Comparison of ENCODE assay signal across 23 mouse cellular contexts in the genomic region with DNA sequence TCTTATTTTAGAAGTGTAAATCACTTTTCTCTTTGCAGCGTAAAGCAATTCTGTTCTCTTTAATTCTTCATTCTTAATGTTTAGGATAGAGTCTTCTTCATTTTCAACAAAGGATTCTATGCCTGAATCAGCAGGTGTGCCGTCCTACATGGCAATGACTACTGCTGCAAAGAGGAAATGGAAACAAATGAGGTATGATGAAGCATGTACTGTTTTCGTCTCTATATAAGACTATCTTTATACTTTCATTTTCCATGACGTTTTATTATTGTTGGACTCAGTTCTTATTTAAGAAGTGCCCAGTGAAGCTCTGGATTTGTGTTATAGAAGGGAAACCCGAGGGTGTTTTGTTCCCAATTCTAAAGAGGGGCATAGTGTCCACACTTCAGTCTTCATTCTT.
"Had no signal": no experiment of that assay in that cellular context is flagged by ENCODE, and none has a peak within 500 bp of the region (broad histone marks: within the 10 kb centered on the region; RNA-seq: fewer than 3 reads in every experiment).

No protein-coding gene starts in this region.

- DNase-seq: gastrocnemius, adult 2 months; gastrocnemius, postnatal 10 days; gastrocnemius, postnatal 25 days; heart, adult 18-20 months; heart, postnatal 10 days; heart, postnatal 4 days; kidney, adult 11 months; kidney, adult 2 months; kidney, adult 9 months; kidney, postnatal 14 days; kidney, postnatal 36 days; layer of hippocampus, adult 9-11 months; layer of hippocampus, postnatal 36 days; left cerebral cortex, postnatal 4 days had no signal

- ATAC-seq: hindbrain, embryonic 16.5 days; intestine, embryonic 16.5 days had no signal

- H3K4me3 ChIP-seq: gastrocnemius, adult 2 months; heart, embryonic 10.5 days; heart, embryonic 12.5 days; hindbrain, embryonic 10.5 days; hindbrain, embryonic 12.5 days; kidney, embryonic 15.5 days; limb, embryonic 13.5 days; limb, embryonic 15.5 days had no signal

- H3K4me1 ChIP-seq: heart, embryonic 10.5 days; heart, embryonic 12.5 days; hindbrain, embryonic 10.5 days; hindbrain, embryonic 12.5 days; kidney, embryonic 15.5 days; limb, embryonic 13.5 days; limb, embryonic 15.5 days had no signal
